Mouse (Mus musculus) lung, postnatal 0 days (tissue): ENCODE measurements around the gene Eif2b3.

Experiments used
- CTCF ChIP-seq: IDR thresholded peaks from 2 replicates; pipeline ENCODE4 v1.5.1; 2016; ENCODE audit warnings: antibody characterized with exemption, mild to moderate bottlenecking
- EP300 ChIP-seq: IDR thresholded peaks from 2 replicates; pipeline ENCODE4 v1.6.1; 2016; ENCODE audit warnings: antibody characterized with exemption, mild to moderate bottlenecking, control low read depth

DNA sequence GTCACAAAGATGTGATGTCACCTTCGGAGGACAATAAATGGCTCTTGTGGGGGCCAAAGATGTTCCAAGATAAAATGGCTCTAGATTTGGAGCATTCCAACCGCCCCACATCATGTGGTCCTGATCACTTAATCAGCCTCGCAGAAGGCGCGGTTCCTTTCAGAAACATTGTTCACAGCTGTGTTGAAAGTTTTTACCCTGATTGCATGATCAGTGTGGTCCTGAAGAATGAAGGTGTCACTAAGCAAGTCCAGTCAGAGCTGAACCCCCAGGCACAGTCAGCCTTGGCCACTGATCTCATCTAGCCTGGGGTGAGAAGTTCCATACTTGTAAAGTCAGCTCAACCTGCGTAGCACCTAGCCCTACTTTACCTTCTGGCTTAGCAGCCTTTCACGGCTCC is 98.7 kb downstream of the Eif2b3 start:
- TF ChIP-seq EP300 (no peak), CTCF (no peak)
